Mouse (Mus musculus) spleen, postnatal 36 days (tissue): ENCODE results near the gene 9130019O22Rik.
"Not testable (repeated sequence)": the region's sequence is repeated elsewhere in the genome, so short reads cannot be mapped to it uniquely, and the experiment has no call there.

ENCODE experiments used
- DNase-seq, 2 experiments: peaks; one replicate each; pipeline ENCODE4 v3.0.0; 2022; ENCODE audit warnings: low spot score in 2 of 2, mixed read lengths in 1 of 2

9130019O22Rik gene

DNA sequence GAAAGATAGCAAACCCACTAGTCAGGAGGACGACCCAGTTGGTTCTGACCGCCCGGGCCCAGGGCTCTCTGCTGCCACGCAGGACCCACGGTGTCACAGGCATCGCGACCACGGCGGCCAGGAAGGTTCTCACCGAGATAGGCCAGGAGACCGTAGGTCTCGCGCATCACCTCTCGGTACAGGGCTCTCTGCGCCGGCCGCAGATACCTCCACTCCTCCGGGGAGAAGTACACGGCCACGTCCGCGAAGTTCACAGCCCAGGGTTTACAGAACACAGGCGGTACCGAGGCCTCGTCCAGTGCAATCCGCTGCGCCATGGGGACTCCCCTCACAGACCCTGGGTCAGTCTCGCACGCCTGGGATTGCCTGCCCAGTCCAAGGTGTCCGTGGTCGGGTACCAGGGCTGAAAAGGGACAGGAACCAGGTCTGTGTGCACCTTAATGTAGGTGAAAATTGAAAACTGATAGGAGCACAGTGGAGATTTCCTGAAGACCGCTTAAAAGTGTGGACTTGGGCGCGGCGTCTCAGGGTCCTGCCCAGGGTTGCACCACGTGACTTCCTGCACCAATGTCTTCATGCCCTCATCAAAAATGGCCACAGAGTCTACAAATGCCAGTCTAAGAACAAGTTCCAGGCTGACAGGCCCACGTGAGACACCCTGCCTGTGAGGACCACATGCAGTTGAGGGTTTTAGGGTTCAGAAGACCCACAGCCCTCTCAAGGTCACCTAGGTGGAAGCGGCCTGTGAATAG is at the start of gene 9130019O22Rik:
Gene 9130019O22Rik (minus strand): TSS at position 526 of the 752 bp plus-strand sequence.
- peak; percentile 90 to 93 for DNase-seq

- no peak for DNase-seq
Observed at GRCm38 (mm10) chr7:127435206-127435605, 48.2 kb upstream of the 9130019O22Rik start.

GRCm38 (mm10) chr7:127426354-127426753 is 39.4 kb upstream of the 9130019O22Rik start:
- no peak for DNase-seq

GRCm38 (mm10) chr7:127425911-127426310 is 38.9 kb upstream of the 9130019O22Rik start:
- DNase-seq: no peak

DNA sequence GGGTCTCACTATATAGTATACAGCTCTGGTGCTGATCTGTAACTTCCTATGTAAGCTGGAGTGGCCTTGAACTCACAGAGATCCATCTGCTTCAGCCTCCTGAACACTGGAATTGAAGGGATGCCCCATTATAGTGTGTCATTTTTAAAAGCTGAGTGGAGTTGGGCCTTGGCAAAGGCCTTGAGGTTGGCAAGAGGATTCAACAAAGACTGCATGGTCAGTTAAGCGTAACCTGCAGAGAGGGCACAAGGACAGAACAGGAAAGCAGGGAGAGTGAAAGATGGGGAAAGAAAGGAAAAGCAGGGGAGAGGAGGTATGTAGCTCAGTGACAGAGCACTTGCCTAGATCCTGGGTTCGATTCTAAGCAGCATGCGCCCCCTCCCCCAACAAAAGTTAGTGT is 38.3 kb upstream of the 9130019O22Rik start:
- DNase-seq: no peak

- peak in 1 of 2 experiments; percentile 28 for DNase-seq
Observed at GRCm38 (mm10) chr7:127422247-127422646, 35.3 kb upstream of the 9130019O22Rik start.

DNA sequence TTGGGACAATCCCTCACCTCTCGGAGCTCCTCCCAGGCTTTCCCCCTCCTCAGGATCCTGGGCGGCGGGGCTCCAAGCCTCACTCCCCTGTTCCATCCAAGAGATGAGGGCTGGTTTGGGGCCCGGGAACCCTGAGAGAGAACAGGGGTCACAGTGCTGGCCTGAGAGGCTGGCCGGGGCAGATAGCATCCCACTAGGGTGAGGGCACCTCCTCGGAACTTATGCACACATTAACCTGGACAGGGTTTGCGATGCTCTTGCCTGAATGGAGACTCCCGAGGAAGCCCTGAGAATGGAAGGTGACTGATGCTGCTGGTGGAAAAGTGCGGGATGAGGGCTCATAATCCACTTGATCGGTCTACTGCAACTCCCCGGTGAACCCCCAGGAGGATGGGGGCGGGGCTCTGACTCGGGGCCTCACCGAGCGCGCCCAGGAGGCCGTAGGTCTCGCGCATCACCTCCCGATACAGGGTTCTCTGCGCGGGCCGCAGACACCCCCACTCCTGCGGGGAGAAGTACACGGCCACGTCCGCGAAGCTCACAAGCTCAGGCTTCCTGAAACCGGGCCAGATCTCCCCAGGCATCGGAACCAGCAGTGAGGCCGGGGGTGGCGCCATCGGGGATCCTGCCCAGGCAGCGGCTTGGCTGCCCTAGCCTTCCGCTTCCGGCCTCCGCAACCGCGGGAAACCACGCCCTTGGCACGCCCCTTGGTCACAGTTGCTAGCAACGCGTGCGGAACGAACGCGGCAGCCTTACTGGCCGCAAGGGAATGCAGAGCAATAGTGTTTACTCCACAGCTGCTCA is 34.6 kb upstream of the 9130019O22Rik start, which contains the start of gene Zfp688:
Gene Zfp688 (minus strand): TSS at position 681 of the 804 bp plus-strand sequence.
- peak; percentile 95 to 96 for DNase-seq

DNA sequence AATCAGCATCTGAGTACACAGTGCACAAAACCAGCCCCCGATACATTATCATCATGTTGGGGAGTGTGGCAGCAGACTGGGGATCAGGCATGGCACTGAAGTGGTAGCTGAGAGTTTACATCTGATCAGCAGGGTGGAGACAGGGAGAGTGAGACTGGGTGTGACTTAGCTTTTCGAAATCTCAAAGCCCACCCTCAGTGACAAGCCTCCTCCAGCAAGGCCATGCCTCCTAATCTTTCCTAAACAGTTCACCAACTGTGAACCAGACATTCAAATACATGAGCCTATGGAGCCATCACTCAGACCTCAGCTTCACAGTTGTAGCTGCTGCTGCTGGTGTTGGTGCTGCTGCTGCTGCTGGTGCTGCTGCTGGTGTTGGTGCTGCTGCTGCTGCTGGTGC is 24.5 kb upstream of the 9130019O22Rik start:
- no peak for DNase-seq

GRCm38 (mm10) chr7:127406002-127406987 is 19.3 kb upstream of the 9130019O22Rik start, which contains the start of gene Zfp764:
Gene Zfp764 (minus strand): TSS chr7:127406822.
- DNase-seq: peak; percentile 82 to 85

- DNase-seq: not testable (repeated sequence)
Observed at GRCm38 (mm10) chr7:127404101-127404500, 17.1 kb upstream of the 9130019O22Rik start.

DNA sequence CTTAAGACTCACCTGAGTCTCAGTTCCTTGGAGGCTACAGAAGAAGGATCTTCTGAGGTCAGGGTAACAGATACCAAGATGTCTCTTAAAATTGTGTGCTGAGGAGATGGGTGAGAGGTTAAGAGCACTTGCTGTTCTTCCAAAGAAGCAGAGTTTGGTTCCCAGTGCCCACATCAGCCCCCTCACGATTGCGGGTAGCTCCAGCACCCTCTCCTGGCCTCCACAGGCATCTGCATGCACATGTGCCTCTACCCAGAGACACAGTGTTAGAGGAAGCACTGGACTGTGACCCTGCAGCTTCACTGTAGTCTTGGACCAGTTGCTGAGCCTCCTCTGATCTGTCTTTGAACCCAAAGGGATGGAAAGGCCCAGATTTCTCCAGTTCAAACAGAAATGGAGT is 16.0 kb upstream of the 9130019O22Rik start:
- no peak for DNase-seq

DNA sequence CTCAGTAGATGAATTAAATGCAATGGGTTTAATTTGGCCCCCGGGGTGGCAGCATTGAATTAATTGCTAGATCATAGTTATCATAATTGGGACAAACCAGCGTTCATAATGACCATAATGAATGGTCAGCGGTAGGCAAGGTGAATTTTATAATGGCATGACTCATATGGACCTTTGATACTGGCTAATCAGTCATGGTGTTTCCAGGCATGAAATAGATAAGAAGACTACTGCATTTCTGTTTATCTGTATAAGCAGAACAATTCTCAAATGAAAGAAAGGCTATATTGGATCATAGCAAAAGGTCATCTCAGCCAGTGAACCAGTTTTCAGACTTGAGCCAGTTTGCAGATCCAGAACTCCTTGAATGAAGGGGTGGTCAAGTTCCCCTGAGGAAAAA is 13.4 kb upstream of the 9130019O22Rik start:
- no peak for DNase-seq

GRCm38 (mm10) chr7:127393944-127394333 is 7.0 kb upstream of the 9130019O22Rik start:
- DNase-seq: no peak

DNA sequence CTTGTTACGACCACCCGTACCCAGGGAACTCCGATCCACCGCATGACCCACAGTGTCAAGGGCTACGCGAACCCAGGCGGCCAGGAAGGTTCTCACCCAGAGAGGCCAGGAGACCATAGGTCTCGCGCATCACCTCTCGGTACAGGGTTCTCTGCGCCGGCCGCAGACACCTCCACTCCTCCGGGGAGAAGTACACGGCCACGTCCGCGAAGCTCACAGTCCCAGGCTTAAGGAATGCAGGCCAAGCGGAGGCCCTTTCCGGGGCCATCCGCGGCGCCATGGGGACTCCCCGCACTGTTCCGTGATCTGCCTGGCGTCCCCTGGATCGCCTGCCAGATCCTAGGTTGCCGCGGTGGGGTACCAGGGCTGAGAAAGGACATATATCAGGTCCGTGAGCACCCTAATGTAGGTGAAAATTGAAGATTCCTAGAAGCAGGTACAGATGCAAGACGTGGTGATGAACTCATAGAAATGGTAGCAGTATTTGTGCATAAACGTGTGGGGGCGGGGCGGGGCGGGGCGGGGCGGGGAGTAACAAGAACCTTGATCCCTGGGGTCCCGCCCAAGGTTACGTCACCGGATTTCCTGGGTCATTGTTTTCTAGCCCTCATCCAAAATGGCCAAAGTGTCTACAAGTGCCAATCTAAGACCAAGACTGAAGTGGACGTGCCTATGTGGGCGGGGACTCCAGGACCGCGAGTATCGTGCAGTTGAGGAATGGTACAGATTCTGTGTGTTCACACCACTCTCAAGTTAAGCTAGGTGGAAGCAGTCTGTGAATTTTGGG is 6.4 kb upstream of the 9130019O22Rik start, which contains the start of gene E430018J23Rik:
Gene E430018J23Rik (minus strand): TSS at position 473 of the 787 bp plus-strand sequence.
- peak; percentile 96 to 98 for DNase-seq

DNA sequence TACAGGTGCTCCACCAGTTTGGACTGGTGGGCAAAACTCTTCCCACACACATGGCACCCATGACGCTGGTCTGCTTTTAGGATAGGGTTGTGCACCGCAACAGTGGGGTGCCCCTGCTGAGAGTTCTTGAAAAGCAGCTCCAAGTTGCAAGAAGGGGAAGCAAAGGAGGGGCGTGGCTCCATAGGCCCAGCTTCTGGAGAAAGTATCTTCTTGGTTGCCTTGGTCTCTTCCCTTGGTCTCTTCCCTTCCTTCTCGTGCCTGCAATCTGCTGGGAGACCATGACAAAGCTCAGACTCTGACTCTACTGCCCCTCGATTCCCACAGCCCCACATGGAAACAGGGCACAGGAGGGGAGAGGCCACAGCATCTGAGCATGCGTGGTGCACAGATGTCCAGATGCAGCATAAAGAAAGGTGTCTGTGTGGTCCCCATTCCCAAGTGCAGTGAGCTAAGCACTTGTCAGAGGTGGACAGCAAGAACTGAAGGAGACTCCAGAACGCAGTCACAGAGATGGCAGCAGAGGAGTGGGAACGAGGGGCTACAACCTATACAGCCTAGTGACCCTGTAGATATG is 5.4 kb upstream of the 9130019O22Rik start:
- DNase-seq: no peak

DNA sequence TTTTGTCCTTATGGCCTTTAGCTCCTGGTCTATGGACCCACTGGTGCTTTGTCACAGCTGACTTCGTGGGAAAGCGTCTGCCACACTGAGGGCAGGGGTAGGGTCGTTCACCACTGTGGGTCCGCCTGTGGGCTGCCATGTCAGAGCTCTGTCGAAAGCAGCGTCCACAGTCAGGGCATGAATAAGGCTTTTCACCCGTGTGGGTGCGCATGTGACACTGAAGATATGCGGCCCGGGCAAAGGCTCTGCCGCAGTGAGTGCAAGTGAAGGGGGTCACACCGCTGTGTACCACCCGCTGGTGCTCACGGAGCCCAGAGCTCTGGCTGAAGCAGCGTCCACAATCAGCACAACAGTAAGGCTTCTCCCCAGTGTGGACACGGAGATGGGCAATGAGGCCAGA is 4.6 kb upstream of the 9130019O22Rik start:
- DNase-seq: no peak

DNA sequence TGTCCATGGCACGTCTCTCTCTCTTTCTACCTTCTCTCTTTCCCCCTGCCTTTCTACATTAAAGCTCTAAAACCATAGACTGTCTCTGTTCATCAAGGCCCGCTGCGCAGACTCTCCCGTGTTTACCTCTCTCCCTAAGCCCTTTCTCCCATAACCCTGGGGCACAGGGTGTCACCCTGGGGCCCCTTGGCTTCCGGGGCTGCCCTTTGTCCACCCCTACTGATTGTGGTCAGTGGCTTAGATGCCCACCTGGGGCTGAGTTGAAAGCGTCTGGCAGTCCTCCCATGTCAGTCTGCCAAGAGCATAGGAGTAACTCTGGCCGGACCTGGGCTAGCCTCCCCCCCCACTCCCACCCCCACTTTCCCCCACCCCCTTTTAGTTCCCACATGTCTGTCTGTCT is 3.3 kb upstream of the 9130019O22Rik start:
- no peak for DNase-seq

DNA sequence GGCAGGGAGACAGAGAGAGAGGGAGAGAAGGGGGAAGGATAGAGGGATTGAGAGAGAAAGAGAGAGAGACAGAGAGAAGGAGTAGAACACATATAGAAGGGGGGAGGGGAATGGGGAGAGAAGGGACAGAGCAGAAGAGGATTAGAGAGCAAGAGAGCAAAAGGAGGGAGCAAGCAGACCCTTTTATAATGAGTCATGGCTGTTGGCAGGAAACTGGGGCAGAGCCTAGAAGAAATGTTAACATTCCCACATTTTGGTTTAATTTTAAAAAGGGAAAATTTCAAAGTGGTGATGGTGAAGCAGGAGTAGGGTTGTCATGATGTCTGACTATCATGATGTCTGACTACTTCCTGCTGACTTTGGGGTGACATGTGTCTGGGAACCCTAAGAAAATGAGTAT is 1.2 kb upstream of the 9130019O22Rik start:
- not testable (repeated sequence) for DNase-seq

GRCm38 (mm10) chr7:127385560-127385959 is 1.4 kb downstream of the 9130019O22Rik start:
- DNase-seq: not testable (repeated sequence)

DNA sequence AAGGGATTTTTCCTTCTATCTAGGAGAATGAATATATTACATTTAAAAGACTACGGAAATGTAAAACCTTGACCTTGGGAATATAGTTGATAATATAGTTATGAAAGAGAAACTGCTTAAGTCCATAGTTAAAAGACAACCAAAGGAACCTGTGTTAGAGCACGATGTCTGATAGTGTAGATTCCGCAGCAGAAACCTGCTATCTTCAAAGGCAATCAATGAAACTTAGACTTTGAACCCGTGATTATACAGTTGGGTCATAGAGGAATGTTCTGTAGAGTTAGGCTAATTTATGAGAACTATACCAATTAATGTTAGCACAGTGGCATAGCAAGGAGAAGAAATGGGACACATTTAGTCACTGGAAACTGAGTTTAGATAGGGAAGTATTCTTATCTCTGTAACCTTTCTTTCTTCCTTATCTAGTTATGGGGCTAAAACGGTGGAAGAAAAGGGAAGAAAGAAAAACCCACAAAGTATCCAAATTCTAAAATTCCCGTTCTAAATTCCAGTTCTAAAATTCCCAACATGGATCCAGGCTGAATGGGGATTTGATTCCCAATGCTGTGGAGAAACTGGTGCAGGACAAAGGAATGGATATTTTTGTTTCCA is 8.6 kb downstream of the 9130019O22Rik start:
- DNase-seq: no peak
